Mouse (Mus musculus): ENCODE data around the gene Cep63. TPM values are rescaled to one million over a fixed set of nuclear protein-coding genes. Genes with fewer than 3 reads are reported as not detected.

Gene Cep63
- total RNA-seq, 2 experiments from 2014 or later, result 52.5 to 59.4 TPM

DNA sequence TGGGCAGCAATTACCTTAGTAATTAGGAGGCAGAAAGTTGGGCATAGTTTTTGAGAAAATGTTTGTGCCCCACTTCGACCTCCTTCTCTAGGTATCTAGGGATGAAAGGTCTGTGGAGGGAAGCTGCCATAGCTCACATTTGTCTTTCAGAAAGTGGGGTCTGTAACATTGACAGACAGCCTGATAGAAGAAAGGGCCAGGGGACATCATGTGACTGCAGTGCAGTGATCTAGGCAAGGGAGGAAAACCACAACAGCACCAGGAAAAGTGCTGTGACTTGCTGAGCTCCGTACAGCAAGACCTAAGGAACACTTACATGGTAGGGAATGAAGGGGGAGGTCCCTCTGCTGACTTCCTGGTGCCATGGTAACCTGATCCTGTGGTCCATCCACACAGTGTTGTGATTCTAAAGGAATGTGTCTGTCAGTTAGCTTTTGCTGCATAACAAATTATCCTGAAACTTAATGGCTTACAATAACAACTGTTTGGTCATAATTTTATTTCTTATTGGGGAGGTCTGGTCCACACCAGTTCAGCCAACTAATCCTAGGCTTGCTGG, 5.3 kb upstream of the Cep63 start:
- no peak for DNase-seq

DNA sequence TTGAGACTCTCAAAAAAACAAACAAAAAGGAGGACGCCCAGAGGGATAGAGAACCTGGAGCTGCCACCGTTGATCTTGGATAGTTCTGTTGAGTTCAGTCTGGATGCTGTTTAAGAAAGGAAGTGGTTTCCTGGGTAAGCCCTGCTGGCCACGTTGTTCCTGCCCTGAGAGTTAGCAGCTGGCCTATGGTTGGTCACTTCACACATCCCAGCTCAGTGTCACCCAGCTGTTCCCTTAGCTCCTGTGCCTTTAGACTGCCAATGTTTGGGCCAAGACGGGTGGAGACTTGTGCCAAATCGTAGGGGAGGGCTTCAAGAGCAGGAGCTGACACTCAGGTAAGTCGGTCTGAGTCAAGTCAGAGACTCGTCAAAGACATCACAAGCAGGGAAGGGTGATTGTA, 2.7 kb upstream of the Cep63 start:
- no peak for DNase-seq

DNA sequence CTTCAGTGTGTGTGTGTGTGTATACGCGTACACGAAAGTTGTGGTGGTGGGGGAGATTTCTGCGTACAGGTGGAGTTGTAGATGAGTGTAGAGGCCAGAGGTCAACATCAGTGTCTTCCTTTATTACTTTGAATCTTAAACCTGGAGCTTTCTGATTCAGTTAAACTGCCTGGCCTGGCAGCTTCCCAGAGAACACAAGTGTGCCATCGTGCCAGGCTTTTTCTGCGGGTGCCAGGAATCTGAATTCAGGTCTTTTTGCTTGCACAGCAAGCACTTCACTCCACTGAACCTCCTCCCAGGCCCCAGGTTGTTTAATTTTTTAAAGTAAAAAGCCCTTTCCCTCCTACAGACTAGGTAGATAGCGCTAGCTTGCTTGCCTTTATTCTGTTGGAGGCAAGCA, 1.1 kb upstream of the Cep63 start:
- no peak for DNase-seq

DNA sequence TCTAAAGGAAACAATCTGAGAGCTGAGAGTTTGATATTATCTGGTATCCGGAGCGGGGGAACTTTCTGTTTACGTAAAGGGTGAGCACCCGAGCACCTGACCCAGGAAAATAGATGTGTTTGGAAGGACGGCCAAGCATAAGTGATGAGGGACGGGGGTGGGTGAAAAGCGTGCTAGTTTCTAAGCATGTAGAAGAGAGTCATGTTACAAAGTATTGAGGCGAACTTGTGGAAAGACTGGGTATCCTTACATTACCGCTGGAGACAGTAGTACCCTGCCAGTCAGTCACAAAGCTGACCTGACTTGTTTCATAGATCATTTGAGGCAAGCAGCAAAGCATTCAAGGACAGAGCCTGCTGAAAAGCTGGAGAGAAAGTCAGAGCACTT, 498 bp upstream of the Cep63 start:
- no peak for DNase-seq

DNA sequence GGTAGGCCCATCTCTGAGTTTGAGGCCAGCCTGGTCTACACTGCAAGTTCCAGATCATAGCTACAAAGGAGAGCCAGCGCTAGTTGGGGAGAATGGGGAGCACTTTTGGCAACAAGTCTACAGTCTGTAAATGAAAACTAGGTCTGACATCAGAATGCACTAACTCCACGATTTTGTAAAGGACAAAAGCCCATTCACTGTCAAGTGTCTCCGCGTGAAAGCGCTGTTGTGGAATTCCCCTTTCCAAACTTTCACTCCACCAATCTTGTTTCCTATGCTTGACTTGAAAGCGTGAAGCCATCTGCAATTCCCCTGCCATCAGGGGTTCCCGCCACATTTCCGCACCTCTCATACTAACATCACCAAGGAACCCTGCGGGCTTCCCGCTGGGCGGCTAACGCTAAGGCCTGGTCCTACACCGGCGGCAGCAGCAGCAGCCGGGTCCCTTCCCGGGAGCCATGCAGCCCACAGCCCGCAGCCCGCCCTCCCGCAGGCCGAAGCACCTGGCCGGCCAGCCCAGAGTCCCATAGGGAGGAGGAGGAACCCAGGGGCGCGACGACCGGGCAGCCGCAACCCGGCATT, 842 bp downstream of the Cep63 start:
- DNase-seq, result no peak

DNA sequence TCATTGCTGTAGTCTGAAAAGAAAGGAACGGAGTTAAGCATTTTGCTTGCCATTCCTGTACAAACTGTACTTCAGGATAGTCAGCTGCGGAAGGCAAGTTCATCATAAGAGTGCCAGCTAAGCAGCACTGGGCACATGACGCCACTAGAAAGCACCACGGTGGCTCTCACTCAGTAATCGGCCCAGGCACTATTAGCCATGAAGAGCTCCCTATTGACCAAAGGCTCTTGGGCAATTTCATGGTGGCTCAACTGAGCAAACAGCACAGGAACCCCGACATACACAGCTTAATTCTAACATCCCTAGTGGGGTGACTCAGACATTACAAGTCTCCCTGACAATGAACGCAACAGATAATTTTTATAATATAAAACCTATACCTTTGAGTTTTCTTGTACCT, 2.8 kb downstream of the Cep63 start:
- no peak for DNase-seq

DNA sequence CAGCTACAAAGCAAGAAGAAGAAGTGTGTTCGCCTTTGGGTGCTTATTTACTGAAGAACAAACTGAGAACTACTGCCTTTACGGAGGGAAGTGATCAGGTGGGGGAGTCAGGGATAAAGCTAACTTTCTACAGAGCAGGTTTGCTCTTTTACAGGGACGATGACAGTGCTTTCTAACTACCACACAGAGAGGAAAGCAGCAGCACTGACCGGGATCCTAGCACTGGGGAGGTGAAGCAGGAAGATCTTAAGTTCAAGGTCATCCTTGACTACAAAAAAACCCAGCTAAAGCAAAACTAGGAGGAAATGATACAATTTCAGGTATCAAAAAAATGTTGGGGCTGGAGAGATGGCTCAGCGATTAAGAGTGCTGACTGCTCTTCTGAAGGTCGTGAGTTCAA, 3.5 kb downstream of the Cep63 start:
- no peak for DNase-seq

DNA sequence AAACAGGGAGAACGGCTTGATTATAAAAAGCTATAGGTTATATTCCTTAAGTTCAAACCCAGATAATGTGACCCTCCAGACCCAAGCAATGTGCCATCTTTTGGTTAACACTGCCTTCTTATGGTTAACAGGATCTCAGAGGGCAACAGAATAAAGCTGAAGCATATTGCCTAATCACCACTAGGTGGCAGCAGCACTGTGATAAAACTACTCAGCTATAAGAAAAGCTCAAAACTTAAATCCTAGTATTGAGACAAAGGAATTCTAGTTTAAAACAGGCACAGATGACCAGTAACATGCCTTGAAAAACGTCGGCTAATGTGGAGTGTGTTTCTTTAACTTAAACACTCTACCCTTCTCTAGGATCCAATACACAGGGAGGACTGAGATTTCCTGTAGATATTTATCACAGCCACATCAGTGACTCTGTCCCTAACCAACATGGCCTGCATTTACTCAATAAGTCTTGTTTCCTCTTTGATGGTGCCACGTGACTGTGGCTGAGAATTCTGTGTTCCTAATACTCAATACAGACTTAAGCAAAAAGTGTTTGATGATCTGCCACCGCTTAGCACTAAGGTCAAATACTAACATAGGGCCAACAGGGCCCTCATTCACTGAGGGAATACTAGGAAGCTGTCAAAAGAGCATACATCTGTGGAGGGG, 4.0 kb downstream of the Cep63 start:
- peak; percentile 43 to 67 for DNase-seq

DNA sequence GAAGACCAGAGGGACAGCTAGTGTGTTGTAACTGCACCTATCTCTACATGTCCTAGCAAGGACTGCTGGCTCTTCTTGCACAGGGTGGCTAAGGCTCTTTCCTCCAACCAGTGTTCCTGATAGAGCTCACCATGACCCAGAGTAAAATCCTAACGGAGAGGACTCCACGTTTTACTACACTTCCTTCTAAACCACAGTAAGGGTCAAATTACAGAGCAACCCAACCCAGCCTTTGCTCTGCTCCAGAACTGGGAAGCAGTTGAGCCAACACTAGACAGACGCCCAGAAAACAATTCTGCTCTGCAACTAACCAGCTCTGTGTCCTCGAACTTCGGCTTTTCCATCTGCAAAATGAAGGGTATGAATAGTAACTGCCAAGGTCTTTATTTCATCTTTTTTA, 4.9 kb downstream of the Cep63 start:
- DNase-seq, result no peak

DNA sequence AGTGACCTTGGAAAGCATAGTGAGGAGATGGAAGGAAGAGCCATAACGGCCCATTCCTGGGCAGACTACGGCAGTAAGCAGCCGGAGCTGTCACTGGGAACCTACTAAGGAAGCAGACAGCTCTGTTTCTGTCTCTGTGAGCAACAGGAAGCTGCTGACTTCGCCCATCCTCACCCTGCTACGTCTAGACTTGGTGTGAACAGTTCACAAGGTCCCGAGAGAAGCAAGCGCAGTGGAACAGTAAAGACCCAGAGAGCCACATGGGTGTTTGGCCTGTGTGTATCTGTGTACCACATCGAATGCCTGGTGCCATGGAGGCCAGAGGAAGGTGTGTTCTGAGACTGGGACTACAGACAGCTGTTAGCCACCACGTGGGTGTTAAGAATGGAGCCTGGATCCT, 10.1 kb downstream of the Cep63 start:
- DNase-seq, result no peak

DNA sequence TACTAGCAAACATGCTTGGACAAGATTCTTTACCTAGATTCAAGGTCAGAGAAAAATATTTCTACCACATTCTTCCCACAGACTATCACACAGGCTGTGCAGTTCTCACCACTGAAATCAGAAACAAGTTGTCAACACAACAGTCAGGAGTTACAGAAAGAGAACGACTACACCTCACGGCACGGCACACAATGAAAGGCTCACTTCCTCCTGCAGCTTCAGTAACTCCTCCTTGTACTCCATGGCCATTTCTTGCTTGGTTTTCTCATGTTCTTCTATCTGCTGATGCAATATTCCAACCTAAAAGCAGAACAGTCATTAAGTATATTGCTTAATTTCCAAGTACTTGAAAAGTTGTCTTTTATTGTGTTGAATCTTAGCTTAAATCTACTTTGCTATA, 11.3 kb downstream of the Cep63 start:
- DNase-seq, result no peak

DNA sequence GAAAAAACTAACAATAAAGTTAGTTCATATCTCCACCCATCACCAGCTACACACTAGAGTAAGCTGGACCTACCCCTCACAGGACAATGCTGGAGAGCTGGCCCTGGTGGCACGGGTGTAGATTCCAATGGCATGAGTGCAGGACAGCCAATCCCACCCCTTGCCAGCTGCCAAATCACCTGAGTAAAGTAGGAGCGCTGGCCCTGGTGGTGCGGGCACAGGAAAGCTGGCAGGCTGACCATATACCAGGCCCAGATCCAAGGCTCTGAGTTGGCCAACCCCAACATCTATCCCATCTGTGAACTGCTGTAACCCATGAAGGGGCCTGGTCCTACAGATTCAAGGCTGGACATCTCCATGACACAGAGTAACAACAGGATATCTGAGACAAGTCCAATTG, 17.1 kb downstream of the Cep63 start:
- peak; percentile 23 to 24 for DNase-seq

DNA sequence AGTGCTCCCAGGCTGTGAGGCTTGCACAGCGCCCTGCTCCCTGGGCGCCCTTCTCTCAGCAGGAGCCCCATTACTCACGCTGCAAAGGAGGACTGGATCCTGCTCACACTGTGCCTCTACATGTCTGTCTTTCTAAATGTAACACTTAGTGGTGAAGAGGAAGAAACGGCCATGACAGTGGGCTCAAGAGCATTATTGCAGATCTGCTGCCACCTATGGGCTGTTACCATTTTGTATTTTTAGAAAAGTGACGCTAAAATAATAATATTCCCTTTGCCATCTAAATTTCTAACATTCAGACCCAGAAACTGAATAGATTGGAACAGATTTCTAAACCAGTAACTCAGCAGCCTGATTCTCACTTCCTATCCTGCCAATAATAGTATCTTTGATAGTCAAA, 18.9 kb downstream of the Cep63 start:
- no peak for DNase-seq

DNA sequence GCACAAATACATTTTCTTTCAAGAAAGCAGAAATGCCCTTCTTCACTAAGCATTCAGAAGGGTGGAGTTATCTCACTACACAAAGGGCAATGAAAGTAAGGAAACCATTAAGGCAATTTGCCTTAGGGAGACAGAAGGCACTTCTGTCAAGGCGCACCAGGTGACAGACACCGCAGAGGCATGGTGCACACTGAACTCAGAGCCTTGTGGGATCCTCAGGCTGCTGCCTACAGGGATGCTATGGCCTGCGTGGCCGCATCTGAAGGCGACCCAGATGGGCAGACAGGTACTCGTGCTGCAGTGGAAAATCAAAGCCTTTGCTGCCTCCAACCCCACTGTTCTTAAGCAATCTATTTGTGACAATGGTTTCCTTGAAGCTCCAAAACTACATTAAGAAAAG, 21.2 kb downstream of the Cep63 start:
- no peak for DNase-seq

DNA sequence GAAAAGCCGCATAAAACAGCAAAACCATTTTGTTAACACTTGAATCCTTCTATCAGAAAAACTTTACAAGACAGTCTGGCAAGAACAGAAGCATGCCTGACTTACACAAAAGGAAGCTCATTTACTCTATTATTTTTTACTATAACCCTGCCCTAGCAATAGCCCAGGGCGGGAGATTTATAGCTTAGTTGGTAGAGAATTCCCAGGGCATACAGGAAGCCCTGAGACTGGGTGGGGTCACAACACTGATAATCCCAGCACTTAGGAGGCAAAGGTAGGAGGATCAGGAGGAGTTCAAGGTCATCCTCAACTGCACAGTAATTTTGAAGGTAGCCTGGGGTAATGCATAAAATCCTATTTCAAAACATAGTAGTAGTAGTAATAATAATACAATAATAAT, 24.7 kb downstream of the Cep63 start:
- DNase-seq, result no peak

DNA sequence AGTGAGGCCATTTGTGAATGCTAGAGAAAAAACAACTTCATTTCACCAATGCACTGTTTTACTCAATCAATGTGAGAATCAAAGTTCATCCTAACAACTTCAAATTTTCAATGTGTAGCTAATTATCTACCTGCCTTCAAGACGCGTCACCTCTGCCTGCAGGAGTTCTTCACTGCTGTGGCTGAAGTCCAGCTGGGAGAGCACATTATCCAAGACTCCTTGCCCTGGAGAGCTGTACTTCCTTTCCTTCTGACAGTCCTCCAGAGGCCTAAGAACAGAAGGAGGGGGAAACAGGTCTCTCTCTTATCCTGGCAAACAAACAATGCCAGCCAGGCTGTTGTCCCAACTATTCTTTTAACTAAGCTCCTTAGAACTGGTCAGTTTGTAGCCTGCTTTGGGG, 25.1 kb downstream of the Cep63 start:
- no peak for DNase-seq

DNA sequence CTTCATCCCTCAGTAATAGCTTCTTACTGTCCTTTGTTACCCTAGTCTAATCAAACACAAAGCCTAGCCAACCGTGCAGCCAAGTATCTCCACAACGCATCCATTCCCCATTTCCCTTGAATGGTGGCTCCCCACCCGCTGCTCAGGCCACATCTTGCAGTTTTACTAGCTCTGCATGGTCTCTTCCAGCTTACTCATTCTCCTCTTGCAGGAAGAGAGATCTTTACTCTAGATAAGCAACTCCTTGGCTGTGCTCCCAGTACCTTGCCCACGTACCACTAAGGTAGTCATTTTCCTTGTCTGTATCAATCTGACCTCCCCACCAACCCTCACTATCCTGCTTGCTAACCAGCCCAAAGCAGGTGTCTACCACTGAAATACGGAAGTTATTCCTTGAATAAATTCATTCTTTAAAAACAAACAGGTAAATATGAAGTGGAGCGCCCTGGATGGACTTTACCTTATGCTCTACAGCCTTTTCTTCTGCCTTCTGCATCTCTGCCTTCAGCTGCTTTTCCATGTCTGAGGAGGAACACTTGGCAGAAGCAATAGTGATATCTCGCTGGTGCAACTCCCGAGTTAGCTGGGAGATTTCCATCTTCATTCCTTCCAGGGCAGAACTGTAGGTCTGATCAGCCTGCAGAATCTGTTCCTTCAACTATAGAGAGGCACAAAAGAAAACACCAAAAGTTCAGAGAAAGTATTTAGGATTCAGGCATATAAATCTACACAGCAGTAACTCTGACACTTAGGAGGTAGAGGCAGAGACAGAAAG, 30.5 kb downstream of the Cep63 start:
- DNase-seq, result no peak

DNA sequence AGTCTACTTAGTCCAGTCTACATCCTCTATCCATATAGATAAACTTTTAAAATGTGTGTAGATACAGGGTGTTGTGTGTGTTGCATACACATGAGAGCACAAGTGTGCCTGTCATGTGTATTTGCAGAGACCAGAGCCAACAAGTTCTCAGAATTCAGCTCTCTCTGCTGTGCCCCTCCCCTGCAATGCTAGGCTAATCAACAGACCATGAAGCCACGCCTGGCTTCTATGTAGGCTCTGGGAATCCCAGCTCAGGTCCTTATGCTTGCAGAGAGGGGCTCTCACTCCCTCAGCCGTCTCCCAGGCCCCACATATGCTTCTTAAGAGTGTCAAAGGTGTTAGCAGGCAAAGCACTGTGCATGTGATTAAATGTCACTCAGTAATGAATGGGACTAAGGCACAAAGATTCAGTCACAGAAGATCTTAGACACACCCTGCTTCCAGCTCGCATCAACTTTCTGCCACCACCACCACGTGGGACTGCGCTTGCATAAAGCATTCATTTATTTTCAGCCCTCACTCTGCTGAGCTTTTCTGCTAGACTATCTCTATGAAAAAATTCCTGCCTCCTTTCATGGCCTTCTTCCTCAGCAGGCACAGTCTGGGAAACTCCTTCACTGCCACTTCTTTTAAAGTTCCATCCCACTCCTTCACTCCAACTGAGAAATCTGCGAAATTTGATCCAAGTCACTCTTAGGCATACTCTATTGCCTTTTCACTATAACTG, 31.5 kb downstream of the Cep63 start:
- DNase-seq, result no peak

DNA sequence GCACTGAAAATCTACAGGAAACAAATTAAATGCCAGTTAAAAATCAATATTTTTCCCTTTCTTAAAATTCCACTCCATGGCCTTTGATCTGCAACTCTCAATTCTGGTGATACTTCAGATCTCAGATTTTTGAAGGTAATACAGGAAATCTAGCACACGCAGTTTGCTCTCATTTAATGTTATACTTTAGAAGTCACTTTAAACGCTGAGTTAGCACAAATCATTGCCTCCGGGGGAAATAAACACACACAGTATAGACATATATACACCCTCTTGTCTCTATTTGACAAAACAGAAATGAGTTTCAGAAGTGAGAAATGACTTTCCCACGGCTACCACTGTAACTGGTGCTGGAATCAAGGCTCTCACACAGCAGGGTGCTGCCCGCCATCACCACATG, 39.0 kb downstream of the Cep63 start:
- DNase-seq, result no peak

DNA sequence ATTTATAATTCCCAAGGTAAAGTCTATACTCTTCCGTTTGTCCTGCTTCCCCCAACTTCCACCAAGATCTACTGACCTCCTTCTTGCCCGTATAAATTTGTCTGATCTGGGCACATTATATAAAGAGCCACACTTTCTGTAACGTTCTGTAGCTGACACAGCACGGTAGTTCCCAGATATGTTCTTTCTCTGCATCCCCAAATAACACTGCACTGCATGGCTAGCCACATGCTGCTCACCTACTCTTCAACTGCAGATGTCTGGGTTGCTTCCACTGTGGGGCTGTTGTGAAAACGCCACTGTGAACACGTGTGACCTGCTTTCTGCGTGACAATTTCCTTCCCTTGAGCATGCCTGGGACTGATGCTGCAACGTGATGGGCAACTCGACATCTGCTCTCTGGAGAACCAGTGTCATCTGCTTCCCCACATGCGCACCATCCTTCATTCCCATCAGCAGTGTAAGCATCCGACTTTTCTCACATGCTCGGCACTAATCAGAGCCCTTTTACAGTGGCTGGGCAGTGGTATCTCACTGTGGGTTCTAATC, 44.3 kb downstream of the Cep63 start:
- DNase-seq, result no peak

DNA sequence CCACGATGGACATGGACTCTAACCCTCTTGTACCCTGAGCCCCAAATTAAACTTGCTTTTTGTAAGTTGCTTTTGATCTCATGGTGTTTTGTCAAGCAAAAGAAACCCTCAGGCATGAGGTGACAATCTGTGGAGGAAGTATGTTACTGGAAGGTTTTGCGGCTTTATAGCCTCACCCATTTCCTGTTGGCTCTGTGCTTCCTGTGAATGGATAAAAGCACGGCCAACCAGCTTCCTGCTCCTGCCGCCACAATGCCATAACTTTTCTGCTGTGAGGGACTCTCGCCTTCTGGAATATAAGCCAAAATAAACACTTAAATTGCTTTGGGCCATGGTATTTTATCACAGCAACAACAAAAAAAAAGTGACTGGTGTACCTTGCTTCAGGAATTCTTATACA, 48.9 kb downstream of the Cep63 start:
- DNase-seq, result peak; percentile 8 to 33

DNA sequence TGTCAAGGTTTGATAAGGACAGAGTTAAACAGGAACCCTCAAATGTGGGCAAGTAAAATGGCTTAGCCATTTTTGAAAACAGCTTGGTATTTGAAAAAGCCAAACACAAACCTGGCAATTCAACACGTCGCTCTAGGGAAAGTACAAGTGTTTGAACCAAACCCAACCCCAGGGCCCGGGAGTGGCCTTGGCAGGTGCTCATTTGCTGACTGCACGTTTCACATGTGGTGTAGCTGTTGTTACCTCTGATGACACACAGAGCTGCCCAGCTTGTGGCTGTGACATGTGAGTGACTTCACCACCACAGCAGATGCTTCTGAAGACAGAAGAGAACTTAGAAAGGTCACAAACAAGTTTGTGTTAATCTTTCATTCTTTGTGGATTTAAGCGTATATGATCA, 53.4 kb downstream of the Cep63 start:
- no peak for DNase-seq

DNA sequence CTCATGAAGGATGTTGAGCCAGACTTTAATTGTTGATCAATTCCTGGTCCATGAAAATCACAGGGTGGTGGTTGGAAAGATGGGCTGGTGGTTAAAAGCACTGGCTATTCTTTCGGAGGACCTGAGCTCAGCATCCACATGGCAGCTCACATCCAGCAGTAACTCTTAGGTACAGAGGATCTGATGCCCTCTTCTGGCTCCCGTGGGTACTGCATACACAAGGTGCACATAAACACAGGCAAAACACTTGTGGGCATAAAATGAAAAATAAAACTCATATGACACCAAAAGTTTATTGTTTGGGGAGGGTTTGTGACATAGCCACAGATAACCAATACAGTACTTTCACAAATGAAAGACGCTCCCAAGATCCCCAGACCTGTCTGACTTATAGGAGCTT, 67.9 kb downstream of the Cep63 start:
- no peak for DNase-seq

Measured in heart, adult 18-20 months (tissue).